Mouse (Mus musculus) neutrophil, adult 5-6 weeks (primary cell): ENCODE data around the gene Mrrf. TPM values are rescaled to one million over a fixed set of nuclear protein-coding genes. Genes with fewer than 3 reads are reported as not detected.
"Not testable (repeated sequence)": the region's sequence is repeated elsewhere in the genome, so short reads cannot be mapped to it uniquely, and the experiment has no call there.

Experiments
- ATAC-seq: fragments of 151-379, 151-347 bp; 2 replicates; pipeline ENCODE4 v1.8.0; 2017; ENCODE audit warnings: mild to moderate bottlenecking, moderate TSS enrichment; ENCODE audit not compliant: insufficient number of reproducible peaks, poor library complexity, low FRiP score, severe bottlenecking; ENCODE audit errors: extremely low read depth
- total RNA-seq: library from RNA; stranded (forward); fragments of 200-1000 nt; gene quantifications from 2 replicates; pipeline ENCODE4 v1.2.3, GENCODE M21; 2017

Gene Mrrf
- total RNA-seq, 1 experiment from 2014 or later, result 11.2 TPM

DNA sequence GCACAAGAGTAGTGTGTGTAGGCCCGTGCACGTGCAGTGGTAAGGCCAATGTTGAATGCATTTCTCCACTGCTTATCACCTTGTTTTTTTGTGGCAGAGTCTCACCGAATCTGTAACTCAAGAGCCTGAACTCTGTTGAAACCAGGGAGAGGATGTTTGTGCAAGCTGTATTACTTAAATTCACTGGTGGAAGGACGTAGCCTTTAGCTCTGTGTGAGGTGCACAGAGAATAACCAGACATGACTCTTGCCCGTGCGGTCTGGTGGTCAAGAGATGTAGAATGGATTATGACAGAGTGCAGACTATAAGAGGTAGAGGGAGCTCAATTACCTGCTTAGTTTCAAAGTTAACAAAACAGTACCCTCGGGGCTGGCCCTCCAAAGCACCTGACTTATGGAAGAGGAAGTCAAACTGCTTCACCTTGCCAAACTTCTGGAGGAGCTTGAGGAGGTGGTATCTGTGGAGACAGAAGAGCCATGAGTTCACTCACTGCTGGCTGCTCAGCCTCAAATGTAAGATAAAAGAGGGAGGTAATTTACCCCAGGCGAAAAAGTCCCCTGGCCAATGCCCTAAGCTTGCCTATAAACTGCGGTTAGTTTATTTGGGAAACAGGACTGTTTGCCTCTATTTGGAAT, 9.3 kb upstream of the Mrrf start:
- ATAC-seq, result no peak

DNA sequence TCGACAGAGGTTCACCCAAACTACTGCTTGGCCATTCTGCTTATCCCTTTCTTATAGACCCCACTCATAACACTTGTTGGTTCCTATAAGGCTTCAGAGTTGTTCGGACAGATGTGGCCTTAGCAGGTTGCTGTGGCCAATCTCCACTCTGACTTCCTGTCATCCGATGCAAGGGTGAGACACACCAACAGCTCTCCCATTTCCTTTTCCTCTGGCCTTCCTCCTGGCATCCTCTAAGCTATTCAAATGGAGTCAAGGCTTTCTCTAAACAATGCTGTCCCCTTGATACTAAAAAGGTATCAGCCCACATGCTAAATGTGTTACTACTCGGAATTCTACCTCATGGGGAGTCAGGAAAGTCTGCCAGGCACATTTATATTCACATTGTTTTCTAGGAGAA, 8.2 kb upstream of the Mrrf start:
- ATAC-seq, result no peak

DNA sequence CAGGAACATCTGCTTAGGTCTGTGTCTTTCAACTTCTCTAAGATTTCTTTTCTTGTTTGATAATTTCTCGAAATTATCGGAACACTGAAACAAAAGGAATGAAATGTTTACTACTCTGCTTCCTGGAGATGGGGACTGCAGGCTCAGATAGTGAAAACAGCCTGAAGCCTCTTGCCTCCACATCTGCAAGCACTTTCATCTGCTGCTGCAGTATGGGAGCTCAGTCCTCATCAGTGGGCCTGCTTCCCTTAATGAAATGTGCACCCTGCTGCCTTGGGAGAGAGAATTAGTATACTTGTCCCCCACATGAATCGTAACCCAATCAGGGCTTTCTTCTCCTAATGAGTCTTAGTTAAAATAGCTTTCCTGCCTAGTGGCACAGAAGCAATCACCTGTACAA, 7.1 kb upstream of the Mrrf start:
- no peak for ATAC-seq

DNA sequence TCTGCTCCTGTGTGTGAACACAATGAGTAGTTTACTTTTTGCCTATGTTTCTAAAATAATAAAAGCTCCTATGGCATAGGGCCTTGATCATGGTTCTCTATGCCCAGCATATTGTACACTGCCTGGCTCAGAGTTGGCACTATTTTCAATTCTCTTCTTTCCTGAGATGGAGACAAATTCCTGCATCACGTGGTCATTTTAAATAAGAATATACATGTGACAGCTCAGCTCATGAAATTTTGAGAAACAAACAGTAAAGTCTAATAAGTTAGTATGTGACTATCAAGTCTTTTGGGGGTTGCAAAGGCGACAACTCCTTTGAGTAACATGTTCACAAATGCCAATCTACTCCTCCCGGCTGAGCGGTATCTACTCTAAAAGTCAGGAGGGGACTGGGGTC, 302 bp upstream of the Mrrf start:
- no peak for ATAC-seq

DNA sequence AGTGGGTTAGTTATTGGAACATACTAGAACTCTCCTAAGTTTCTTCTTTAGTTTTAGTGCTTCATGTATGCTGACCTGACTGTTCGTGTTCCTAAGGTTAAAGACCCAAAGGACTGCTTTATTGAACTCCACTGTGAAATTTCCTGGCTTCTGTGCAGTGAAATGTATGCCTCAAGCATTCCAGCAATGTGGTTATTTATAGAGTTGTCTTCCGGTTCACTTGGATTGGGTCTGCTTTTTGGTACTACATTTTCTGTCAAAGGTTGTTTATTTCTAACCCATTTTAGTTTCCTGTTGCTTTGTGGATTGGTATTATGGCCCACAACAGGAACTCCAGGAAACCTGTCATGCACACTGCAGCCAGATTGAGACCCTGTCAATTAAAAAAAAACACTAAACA, 2.9 kb downstream of the Mrrf start:
- no peak for ATAC-seq

DNA sequence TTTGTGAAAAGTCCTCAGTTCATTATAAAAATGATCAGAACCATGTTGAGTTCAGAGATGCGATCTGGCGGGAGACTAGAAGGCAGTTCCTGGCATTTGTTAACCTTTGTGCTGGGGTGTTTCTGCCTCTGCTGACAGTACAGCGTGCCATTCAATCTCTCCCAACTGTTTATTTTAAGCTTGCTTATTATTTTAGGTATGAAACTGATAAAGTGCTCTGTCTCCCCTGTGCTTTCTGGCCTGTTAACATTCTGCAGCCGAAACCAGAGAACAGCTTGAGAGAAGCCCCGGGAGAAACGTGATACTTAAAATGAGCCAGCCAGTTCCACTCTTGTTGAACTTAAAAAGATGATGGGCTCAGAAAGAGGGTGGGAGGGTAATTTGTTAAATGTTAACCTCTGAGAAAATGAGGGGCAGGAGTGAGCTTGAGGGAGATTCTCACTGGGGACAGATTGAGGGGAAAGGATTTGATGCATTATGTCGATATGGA, 12.7 kb downstream of the Mrrf start:
- ATAC-seq, result no peak

DNA sequence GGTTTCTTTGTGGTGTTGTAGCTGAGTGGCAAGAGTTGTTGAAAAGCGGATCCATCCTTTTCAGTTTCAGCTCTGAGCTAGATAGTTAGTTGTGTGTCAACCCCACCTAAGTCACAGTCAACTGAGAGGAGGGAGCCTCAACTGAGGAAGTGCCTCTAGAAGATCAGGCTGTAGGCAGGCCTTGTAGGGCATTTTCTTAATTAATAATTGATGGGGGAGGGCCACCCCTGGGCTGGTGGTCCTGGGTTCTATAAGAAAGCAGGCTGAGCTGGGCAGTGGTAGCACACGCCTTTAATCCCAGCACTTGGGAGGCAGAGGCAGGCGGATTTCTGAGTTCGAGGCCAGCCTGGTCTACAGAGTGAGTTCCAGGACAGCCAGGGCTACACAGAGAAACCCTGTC, 16.2 kb downstream of the Mrrf start:
- ATAC-seq, result not testable (repeated sequence)

DNA sequence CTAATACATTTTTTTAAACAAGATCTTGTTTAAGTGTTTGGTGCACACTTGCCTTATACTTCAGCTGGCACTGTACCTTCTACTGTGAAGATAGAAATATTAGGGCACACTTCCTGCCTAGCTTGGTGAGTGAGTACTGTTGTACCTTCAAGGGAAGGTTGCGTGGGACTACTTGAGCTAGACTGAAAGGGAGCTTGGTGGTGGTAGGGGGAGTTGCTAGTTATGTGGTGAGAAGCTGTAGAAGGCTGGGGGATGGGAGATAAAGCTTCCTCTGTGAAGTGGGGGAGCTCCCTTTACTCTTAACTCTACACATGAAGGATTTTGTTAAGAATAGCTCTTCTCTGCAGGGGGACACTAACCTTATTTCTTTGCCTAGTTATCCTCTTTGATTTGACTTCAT, 21.3 kb downstream of the Mrrf start:
- ATAC-seq, result no peak

DNA sequence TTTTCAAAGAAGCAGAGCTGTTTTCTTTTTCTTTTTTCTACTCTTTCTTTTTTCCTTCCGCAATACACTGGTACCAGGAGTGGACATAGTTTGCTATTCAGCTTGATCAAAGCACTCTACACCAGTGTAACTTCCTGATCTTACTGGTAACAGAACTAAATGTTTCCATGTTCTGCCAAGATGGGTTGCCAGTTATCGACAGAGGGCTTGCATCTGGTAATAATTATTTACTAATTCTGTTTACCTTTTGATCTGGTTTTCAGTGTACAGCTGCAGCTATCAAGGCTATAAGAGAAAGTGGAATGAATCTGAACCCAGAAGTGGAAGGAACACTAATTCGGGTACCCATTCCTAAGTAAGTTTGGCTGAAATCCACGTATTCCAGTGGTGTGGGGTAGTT, 23.1 kb downstream of the Mrrf start:
- ATAC-seq, result no peak

DNA sequence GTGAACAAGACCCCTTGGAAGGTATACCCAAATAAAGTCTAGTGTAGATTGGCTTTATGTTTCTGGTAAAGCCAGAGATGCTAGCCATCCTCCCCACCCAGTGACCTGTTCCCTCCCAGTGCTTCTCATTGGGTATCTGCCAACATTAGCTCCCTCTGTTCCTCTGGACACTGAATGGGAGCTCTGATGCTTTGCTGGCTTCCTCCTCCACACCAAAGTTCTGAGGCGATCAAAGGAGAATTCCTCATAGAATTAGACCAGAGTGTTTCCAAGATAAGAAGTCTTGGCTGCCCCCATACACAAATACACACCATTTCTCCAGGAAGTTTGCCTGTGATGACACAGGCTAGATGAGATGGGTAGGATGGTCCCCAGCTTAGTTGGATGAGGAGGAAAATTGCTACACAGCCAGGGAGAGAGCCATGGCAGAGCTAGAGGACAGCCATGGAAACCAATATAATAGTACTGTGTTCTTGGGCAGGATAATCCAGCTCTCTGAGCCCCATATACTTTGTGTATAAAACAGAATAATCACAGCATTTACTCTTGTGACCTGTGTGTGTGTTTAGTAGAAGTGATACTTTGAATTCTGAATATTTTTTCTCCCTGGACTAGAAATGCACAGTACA, 31.9 kb downstream of the Mrrf start:
- no peak for ATAC-seq

DNA sequence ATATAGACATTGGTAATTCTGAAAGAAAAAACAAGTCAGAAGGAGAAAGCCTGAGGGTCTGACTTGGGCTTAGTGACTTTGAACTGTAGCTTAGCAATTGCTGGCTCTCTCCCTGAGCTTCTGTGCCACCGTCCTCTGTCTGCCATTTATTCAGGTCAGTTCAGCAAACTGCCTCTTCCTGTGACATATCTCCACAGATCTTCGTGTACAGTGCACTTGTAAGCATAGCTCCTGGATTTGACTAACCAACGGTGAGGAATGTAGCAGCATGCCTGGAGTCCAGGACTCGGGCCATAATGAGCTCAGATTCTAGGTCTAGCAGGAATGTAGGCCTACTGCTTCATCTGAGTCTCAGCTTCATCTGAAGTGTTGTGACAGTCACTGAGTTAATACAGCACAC, 33.0 kb downstream of the Mrrf start:
- ATAC-seq, result no peak

DNA sequence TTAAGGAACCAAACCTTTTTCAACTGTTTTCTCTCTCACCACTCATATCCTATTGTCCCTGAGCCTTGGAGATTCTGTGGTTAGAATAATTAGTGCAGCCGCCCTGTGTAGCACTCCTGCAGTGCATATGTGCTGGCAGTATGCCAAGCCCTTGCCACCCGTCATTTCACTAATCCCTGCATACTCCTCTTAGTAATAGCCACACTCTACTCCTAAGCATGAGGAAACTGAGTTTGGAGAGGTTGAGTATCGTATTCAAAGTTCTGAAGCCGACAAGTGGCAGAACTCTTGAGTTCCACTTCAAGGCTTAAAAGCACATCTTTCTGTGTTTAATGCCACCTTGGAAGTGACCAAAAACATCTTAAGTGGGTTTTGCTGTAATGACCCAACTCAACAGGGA, 35.9 kb downstream of the Mrrf start:
- no peak for ATAC-seq

DNA sequence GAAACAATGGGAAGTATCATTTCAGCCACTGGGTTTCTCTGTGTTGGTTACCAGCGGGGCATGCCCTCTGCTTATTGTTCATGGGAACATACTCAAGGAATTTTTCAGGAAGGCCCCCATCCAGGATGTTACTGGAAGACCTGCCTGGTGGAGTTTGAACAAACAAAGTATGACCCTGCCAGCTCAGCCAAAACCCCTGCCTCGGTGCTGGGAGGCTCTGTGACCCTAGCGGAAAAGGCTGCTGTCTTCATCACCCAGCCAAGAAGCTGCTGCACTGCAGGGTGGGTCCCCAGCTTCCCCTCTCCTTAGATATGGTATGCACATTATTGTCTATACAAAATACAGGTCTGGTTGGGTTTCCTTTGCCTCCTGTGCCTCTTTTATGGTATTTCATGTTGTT, 36.4 kb downstream of the Mrrf start:
- ATAC-seq, result no peak

DNA sequence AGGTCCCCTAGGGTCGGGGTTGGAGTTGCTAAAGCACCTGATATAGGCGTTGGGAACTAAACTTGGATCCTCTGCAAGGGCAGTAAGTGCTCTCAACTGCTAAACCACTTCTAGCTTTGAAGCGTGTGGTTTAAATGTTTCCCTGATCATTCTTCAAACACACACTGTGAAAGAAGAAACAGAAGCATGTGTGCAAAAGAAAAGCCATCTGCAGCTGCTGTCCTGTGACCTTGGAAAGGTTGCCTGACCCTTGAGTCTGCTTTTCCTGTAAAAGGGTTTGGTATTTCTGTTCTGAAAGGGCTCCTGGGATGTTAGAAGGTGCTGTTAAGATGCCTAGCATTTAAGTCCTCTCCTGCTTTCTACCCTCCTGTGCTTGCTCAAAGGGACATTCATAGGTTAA, 43.3 kb downstream of the Mrrf start:
- ATAC-seq, result no peak

DNA sequence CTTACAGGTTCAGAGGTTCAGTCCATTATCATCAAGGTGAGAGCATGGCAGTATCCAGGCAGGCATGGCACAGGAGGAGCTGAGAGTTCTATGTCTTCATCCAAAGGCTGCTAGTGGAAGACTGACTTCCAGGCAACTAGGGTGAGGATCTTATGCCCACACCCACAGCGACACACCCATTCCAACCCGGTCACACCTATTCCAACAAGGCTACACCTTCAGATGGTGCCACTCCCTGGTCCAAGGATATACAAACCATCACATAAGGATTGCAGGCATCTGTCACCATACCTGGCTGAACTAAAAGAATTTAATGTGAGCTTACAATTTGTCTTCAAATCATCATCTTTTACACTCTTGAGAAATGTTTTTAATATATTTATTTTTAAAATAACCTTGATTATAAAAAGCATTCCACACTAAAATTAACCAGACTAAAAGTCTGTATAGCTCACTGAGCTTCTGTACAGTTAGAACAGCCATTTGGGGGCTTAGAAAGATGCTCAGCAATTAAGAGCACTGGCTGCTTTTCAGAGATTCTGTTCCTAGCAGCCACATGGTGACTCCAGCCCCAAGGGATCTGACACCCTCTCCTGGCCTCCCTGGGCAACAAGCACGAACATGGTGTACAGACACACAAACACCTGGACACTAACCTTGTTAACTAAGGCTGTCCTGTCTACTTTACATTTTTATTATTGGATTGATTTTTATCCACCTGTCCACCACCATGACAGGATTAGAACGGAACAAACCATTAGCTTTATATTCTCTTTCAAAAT, 45.6 kb downstream of the Mrrf start:
- ATAC-seq, result not testable (repeated sequence)

DNA sequence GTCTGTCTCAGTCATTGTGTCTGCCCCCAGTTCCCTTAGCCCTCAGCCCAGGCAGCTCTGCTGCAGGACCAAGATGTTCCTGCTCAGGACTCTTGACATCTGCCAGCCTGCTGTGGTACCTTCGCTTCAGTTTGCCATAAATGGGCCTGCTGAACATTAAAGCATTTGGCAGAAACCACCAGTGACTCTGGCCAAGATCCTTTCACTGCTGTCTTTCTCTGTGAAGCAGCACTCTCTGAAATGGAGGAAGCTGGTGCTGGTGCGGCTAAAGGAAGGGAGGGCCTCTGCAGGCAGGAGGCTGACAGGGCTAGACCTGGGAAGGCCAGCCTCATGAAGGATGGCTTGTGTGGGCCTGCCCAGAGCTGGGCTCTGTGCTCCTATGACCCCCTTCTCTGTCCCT, 47.1 kb downstream of the Mrrf start:
- no peak for ATAC-seq

DNA sequence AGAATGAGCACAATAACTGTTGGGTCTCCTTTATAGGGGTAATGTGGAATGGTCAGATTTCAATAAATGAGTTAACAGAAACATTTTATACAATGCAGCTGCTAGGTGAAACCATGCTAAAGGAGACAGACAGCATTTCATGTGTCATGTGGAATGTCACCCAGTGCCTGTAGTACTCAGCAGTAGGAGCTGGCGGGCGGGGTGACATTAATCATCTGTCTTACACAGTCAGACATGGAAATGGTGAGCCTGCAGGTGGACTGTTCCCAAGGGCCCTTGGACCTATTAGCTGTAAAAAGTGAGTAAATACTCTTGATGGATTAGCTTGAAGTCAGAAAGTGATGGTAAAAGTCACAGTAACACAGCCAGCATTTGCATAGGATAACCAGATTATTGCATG, 48.0 kb downstream of the Mrrf start:
- ATAC-seq, result no peak

DNA sequence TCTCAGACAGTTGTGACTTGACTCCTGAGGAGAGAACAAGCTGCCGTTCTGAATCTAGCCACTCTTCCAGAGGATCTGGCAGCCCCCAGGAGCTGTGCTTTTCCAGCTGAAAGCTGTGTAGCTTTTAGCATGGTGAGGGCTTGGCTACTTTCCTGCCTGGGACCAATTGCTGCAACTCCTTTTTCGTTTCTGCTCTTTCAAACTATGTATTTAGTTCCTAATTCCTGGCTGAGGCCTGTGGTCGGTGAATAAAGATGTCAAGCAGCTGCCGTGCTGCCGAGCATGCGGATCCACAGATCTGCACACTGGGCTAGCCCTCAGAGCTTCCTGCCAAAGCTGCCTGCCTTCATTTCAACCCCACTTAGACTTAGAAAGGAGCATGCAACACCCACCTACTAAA, 48.7 kb downstream of the Mrrf start:
- ATAC-seq, result no peak

DNA sequence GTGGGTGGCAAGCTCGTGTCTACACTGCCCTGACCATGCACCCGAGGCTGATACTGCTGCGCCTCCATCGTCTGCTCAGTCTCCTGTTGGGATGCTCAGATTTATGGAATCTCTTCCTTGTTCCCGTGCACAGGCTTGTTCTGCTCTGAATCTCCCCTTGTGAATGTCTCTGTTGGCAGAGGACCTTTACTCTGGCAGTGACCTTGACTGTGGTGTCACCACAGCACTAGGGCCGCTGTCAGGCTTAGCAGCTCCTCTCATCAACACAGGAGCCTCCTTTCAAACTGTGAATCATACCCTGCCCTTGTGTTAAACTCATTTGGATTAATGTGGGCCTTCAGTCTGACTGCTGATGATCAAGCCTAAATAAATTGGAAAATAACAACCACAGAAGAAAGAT, 53.0 kb downstream of the Mrrf start:
- not testable (repeated sequence) for ATAC-seq
